Mouse (Mus musculus) c-Kit-positive CD71-positive TER-119-negative erythroid progenitor cells, embryonic 14.5 days (primary cell): ENCODE data around the gene Gm26727.
"Not testable (repeated sequence)": the region's sequence is repeated elsewhere in the genome, so short reads cannot be mapped to it uniquely, and the experiment has no call there.

Experiments used
- DNase-seq: peaks from one replicate; pipeline ENCODE4 v3.0.0-alpha.2; 2013; ENCODE audit warnings: low read depth

Gene Gm26727

GRCm38 (mm10) chr2:67433081-67433480 is at the start of gene Gm26727:
TSS of gene Gm26727 (minus strand) at chr2:67433181.
- no peak for DNase-seq

GRCm38 (mm10) chr2:67481051-67481450 is 48.1 kb upstream of the Gm26727 start:
- no peak for DNase-seq

- peak; percentile 25 for DNase-seq
Observed at GRCm38 (mm10) chr2:67477753-67478152, 44.8 kb upstream of the Gm26727 start.

- DNase-seq = not testable (repeated sequence)
Observed at GRCm38 (mm10) chr2:67470030-67470429, 37.0 kb upstream of the Gm26727 start.

- DNase-seq = no peak
Observed at GRCm38 (mm10) chr2:67467036-67467435, 34.1 kb upstream of the Gm26727 start.

GRCm38 (mm10) chr2:67460857-67461256 is 27.9 kb upstream of the Gm26727 start:
- no peak for DNase-seq

GRCm38 (mm10) chr2:67447206-67447605 is 14.2 kb upstream of the Gm26727 start:
- no peak for DNase-seq

- DNase-seq = no peak
Observed at GRCm38 (mm10) chr2:67446772-67447171, 13.8 kb upstream of the Gm26727 start.

GRCm38 (mm10) chr2:67445780-67446179 is 12.8 kb upstream of the Gm26727 start, which contains the start of gene Xirp2:
TSS of gene Xirp2 (plus strand) at chr2:67446002.
- DNase-seq = no peak

- no peak for DNase-seq
Observed at GRCm38 (mm10) chr2:67438309-67438708, 5.3 kb upstream of the Gm26727 start.

- no peak for DNase-seq
Observed at GRCm38 (mm10) chr2:67422799-67423198, 10.2 kb downstream of the Gm26727 start.

GRCm38 (mm10) chr2:67420853-67421252 is 12.1 kb downstream of the Gm26727 start:
- DNase-seq = no peak

- not testable (repeated sequence) for DNase-seq
Observed at GRCm38 (mm10) chr2:67413425-67413824, 19.6 kb downstream of the Gm26727 start, which contains the start of gene Gm21830. TSS of gene Gm21830 (plus strand) at chr2:67413725.
